Mouse (Mus musculus) gastrocnemius, adult 8-10 months (tissue): ENCODE results near the gene Zfp90. TPM values are rescaled to one million over a fixed set of nuclear protein-coding genes. Genes with fewer than 3 reads are reported as not detected.

Source experiments
- DNase-seq, 2 experiments: peaks; one replicate each; pipeline ENCODE4 v3.0.0; 2022; ENCODE audit warnings: low spot score in 2 of 2
- total RNA-seq, 4 experiments: library from RNA; stranded (reverse); gene quantifications; 2 replicates each; pipeline ENCODE4 v1.2.4; 2022

Zfp90 gene
- total RNA-seq, 4 experiments from 2014 or later, result 0.63 to 1.1 (median 0.87) TPM

GRCm38 (mm10) chr8:106432954-106433570 lies 17.9 kb downstream of the Zfp90 start:
- DNase-seq, result peak; percentile 46 to 58

- no peak for DNase-seq
These were observed 18.5 kb downstream of the Zfp90 start for GRCm38 (mm10) chr8:106433667-106434066.

DNA sequence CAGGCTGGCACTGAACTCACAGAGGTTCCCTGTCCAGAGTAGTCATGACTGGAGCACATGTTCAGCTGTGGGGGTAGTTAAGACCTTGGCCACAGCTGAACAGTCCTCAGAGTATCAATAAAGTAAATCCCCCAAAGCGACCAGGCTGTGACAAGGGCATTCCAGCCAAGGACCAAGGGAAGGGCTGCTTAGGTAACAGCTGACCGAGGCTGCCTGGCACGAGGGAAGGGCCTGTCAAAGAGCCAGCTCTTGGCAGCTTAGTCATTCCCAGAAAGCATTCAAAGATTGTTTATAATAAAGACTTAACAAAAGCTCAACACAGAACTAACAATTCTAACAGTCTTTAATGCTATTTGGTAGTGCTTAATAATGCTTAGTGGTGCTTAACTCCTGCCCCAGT lies 22.7 kb downstream of the Zfp90 start:
- no peak for DNase-seq

- no peak for DNase-seq
These were observed 25.0 kb downstream of the Zfp90 start for GRCm38 (mm10) chr8:106440146-106440545.

GRCm38 (mm10) chr8:106442740-106443139 lies 27.6 kb downstream of the Zfp90 start:
- no peak for DNase-seq

GRCm38 (mm10) chr8:106451301-106452085 lies 36.4 kb downstream of the Zfp90 start:
- no peak for DNase-seq

- DNase-seq, result no peak
These were observed 37.8 kb downstream of the Zfp90 start for GRCm38 (mm10) chr8:106452701-106453481.

GRCm38 (mm10) chr8:106454036-106454435 lies 38.9 kb downstream of the Zfp90 start:
- no peak for DNase-seq

GRCm38 (mm10) chr8:106462131-106462530 lies 47.0 kb downstream of the Zfp90 start:
- no peak for DNase-seq

DNA sequence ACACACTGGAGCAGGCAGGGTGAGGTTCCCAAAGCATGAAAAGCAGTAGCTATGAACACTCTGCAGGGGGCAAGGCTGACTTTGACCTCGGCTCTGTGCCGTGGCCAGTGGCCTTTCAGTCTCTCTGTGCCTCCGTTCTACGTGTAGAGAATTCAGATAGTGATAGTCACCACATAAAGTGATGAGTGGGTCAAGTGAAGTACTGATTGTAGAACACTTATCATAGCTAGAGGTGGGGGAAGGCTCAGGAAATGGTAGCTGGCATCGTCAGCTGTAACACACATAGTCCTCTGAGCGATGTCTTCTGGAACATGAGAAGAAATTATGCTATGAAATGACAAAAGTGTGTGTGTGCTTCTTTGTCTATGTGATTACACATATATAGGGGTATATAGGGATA lies 48.7 kb downstream of the Zfp90 start:
- DNase-seq, result no peak

DNA sequence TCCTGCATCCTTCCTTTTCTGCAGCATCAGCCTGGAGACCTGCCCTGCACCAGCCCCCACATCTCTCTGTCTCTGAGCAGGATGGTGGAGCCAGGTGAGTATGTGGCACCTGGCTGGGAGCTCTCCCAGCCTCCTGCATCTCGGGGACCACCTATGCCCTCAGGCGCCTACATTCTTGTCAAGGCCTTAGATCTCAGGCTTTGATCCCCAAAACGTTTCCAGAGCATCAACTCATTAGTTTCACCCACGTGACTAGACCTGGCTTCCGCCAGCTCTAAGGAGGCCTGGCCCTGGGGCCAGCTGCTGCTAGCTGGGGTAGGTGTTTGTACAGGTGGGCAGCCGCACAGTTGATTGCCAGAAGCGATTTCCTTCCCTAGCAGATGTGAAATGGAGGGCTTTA lies 54.4 kb downstream of the Zfp90 start:
- DNase-seq, result no peak

- DNase-seq, result no peak
These were observed 58.9 kb downstream of the Zfp90 start for GRCm38 (mm10) chr8:106474001-106474400.

Other genes with a start within 250 kb of the Zfp90 start
- gene Slc7a6, start 246.5 kb upstream of the Zfp90 start, total RNA-seq, result 10 to 100 TPM in 2 of 4 experiments, 1 to 10 TPM in 2; 7.2 to 11.4 (median 9.3) TPM
- 1 to 10 TPM; 7.1 to 9.8 (median 8.1) TPM for gene Slc7a6os, start 204.4 kb upstream of the Zfp90 start, total RNA-seq
- 10 to 100 TPM; 31.1 to 36.8 (median 34.2) TPM for gene Prmt7, start 204.4 kb upstream of the Zfp90 start, total RNA-seq
- gene Smpd3, start 77.3 kb upstream of the Zfp90 start, total RNA-seq, result 1 to 10 TPM in 1 of 4 experiments, under 1 TPM in 3; 0.53 to 1.0 (median 0.74) TPM
- gene 6030452D12Rik, start 85.2 kb downstream of the Zfp90 start, total RNA-seq, result not detected
- under 1 TPM in 1 of 4 experiments, not detected in 3; 0.05 TPM for gene Cdh3, start 95.6 kb downstream of the Zfp90 start, total RNA-seq
- 100 to 1,000 TPM in 3 of 4 experiments, 10 to 100 TPM in 1; 99.2 to 128 (median 106) TPM for gene Gm10073, start 158.1 kb downstream of the Zfp90 start, total RNA-seq
- under 1 TPM; 0.11 to 0.38 (median 0.31) TPM for gene Cdh1, start 188.0 kb downstream of the Zfp90 start, total RNA-seq